Mouse (Mus musculus): ENCODE results near the gene Sumo1.

Gene Sumo1

GRCm38 (mm10) chr1:59593622-59594035, 77.0 kb downstream of the Sumo1 start:
- no peak for DNase-seq (ENCODE audit: low spot score in 2 of 2)

- no peak for DNase-seq (ENCODE audit: low spot score in 2 of 2)
Measured at GRCm38 (mm10) chr1:59592876-59593275, 77.8 kb downstream of the Sumo1 start.

DNA sequence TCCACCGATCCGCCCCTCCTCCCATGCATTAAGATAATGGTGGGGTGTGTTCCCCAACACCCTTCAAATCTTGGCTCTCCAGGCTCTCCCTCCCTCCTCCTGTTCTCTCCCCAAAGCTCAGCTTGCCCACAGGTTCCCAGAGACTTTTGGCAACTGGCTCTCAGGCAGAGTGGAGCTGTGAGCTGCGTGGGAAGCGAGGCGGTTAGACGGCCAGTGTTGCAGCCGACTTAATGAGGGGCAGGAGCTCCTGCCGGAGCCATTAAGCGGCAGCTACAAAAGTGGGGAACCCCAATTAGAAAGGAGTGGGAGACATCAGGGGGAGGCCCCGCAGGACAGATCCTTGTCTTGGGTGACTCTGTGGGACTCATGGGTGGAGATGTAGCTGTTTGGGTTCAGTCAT, 78.3 kb downstream of the Sumo1 start:
- no peak for DNase-seq (ENCODE audit: low spot score in 2 of 2)

DNA sequence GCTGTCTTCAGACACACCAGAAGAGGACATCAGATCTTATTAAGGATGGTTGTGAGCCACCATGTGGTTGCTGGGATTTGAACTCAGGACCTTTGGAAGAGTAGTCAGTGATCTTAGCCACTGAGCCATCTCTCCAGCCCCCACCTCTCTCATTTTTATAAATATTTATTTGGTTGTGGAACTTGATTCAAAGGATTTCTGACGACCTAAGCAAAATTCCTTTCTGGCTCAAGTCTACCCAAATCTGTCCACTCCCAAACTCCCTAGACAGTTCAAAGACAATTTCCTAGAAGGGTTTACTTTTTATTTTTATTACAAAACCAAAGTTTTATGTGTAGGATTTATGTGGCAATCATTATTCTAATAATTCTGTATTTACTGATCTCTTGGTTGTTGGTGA, 81.4 kb downstream of the Sumo1 start:
- no peak for DNase-seq (ENCODE audit: low spot score in 2 of 2)

DNA sequence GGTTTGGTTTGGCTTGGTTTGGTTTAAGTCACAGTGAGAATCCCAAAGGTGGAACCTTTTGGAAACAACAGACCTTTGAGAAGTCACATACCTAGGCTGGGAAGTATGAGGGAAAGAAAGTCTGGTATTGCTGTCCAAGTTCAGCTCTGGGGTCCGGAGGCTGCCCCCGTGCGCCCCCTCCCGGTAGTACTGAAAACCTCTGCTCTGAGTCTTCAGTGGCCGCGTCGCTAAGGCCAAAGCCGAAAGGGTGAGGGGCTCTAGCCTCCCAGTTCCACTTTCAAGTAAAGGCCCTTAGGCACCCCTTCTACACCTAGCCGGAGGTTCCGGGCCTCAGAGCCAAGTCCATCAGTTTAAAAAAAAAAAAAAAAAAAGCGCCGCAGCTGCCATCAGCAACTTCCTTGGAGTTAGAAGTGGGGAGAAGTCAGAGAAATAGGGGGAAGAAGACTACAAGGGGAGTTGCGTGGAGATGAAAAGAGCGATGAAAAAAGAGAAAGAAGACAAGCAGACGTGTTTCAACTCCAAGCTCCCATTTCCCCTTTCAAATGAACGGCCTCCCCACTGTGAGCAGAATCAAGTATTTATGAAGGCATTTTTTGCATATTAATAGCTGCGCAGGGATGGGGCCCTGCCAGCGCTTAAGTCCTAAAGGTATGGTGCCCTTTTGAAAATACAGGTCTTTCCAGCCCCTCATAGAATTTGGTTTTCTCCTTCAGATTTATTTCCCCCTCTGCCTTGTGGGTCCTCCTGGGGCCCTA, 85.8 kb downstream of the Sumo1 start:
- DNase-seq (ENCODE audit: low spot score in 2 of 2): peak; percentile 72 to 85

- no peak for DNase-seq (ENCODE audit: low spot score in 2 of 2)
Measured at GRCm38 (mm10) chr1:59580880-59581279, 89.8 kb downstream of the Sumo1 start.

- no peak for DNase-seq (ENCODE audit: low spot score in 2 of 2)
Measured at GRCm38 (mm10) chr1:59580131-59580751, 90.4 kb downstream of the Sumo1 start.

GRCm38 (mm10) chr1:59579327-59579726, 91.3 kb downstream of the Sumo1 start:
- no peak for DNase-seq (ENCODE audit: low spot score in 2 of 2)

GRCm38 (mm10) chr1:59578770-59579169, 91.9 kb downstream of the Sumo1 start:
- no peak for DNase-seq (ENCODE audit: low spot score in 2 of 2)

DNA sequence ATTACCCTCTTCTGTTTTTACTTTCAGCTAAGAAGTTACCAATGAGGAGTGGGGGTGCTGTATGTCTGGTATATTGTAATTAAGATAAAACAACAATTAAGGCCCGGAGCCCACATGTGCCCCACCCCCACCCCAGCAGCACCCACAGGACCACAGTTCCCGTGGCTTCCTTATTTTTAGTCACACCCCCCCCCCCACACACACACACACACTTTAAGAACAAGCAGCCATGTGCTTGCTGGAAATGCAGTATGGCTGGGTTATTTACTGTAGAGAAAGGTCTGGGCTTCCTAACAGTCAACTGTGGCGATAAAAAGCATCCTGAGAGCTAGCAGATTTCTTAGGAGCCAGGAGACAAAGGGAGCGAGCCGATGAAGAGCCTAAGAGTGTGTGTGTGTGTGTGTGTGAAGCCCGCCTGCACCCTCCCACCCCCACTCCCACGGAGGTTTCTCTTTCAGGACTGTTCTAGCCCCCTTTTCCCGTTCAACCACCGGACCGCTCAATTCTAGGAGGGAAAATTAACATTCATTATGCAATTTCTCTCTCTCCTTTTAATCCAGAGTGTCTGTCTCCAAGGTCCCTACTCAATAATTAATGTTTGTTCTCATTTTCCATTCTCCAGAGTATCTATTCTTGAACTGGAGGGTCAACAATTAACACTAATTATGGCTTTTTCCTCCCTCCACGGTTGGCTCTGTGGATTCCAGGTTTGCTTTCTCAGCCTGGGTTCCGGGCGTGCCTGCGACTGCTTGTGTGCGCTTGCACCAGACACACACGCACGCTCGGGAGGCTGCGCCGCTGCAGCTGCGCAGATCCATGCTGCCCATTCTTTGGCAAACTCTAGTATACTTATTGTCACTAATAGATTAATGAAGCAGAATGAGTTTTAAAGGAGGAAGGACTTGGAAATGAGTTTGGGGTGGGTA, 96.1 kb downstream of the Sumo1 start:
- DNase-seq (ENCODE audit: low spot score in 2 of 2): no peak

GRCm38 (mm10) chr1:59573843-59574242, 96.8 kb downstream of the Sumo1 start:
- DNase-seq (ENCODE audit: low spot score in 2 of 2): no peak

- DNase-seq (ENCODE audit: low spot score in 2 of 2): no peak
Measured at GRCm38 (mm10) chr1:59571502-59571901, 99.1 kb downstream of the Sumo1 start.

- no peak for DNase-seq (ENCODE audit: low spot score in 2 of 2)
Measured at GRCm38 (mm10) chr1:59570767-59571166, 99.9 kb downstream of the Sumo1 start.

DNA sequence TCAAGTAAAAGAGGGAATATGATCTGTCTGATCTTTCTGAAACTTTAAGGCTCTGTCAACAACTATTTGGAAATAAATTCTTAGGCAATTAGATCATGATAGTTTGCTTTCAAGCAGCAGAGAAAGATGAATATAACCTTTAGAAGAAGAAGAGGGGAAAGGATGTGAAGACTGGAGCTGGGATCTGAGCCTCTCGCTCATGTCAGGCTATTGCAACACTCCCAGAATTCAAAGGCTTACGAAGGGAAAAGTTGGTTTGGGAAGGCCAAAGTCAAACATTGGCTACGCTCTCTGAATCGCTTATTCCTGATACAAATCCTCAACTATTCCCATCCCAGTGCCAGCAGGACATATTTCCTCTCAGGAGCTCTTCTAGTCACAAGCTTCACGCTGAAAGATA, 101.3 kb downstream of the Sumo1 start:
- DNase-seq (ENCODE audit: low spot score in 2 of 2): no peak

GRCm38 (mm10) chr1:59568283-59568682, 102.4 kb downstream of the Sumo1 start:
- no peak for DNase-seq (ENCODE audit: low spot score in 2 of 2)

DNA sequence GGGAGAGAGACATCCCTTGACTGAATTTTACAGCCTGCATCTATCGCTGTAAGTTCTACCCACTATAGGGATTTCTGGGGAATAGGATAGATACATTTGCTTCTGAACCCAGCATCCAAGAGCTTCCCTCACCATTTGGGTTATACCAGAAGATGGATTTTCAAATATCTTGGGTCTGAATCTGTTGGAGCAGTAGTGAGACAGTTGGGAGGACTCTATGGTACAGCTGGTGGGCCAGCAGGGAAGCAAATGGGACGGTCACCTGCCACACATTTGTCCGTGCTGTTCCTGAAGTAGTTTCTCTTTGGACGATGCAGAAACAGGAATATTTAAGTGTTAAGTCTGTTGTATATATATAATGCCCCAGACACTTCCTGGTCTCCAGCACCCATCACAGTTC, 103.1 kb downstream of the Sumo1 start:
- DNase-seq (ENCODE audit: low spot score in 2 of 2): no peak

DNA sequence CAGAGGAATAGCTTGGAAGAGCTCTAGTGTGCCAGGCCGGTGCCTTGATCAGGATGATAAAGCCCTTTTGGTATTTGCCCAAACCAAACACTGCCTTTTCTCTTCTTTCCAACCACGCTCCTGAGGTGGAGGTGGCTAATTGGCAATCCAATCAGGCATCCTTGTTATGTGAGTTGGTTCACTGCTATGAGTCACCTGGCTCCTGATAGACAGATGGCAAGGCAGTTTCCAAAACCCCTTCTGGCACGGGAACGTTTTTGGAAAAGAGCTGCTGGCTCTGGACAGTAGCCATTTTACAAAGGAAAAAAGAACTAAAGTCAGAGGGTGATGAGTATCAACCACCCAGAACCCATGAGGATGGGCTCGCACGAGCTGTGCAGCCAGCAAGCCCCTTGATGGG, 103.7 kb downstream of the Sumo1 start:
- DNase-seq (ENCODE audit: low spot score in 2 of 2): peak in 1 of 2 experiments; percentile 27

DNA sequence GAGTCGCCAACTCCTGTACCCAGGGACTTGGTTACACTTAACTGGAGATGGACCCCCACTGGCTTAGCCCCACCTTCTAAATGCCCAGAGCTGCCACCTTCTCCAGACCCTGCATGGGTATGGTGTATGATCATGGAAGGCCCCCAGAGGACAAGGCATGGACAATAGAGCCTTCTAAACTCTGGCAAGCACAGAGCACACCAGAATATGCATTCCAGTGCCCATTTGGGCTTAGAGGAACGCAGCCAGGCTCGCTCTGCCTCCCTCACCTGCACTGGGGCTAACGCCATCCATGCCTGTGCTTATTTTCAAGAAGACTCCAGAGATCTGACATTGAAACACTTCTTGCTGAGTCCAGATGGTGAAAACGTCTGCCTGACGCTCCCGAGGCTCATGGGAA, 104.4 kb downstream of the Sumo1 start:
- DNase-seq (ENCODE audit: low spot score in 2 of 2): no peak

- DNase-seq (ENCODE audit: low spot score in 2 of 2): no peak
Measured at GRCm38 (mm10) chr1:59565804-59566203, 104.8 kb downstream of the Sumo1 start.

- no peak for DNase-seq (ENCODE audit: low spot score in 2 of 2)
Measured at GRCm38 (mm10) chr1:59563581-59563980, 107.1 kb downstream of the Sumo1 start.

GRCm38 (mm10) chr1:59553708-59554107, 116.9 kb downstream of the Sumo1 start:
- DNase-seq (ENCODE audit: low spot score in 2 of 2): no peak

DNA sequence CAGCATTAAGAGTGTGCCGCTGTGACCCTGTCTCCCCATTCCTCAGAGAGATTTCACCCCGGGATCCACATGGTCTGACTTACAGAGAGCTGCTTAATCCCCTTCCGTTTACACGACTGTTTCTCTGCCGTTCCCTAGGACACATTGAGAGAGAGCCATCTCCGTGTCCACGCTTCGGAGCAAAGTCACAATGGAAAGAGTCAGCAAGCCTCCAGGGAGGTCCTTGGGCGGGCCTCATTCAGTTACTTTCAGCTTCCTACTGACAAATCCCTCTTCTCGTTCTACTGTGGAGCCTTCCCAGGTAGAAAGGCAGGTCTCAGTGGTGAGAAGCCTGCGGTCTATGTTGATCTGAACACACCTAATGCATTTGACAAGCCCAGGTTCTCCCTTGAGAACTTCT, 119.6 kb downstream of the Sumo1 start:
- no peak for DNase-seq (ENCODE audit: low spot score in 2 of 2)
